Mouse (Mus musculus) spleen, postnatal 14 days (tissue): ENCODE results near the gene Spock1.
"Not testable (repeated sequence)": the region's sequence is repeated elsewhere in the genome, so short reads cannot be mapped to it uniquely, and the experiment has no call there.

Experiments
- DNase-seq, 2 experiments: peaks; one replicate each; pipeline ENCODE4 v3.0.0; 2021 to 2022; ENCODE audit warnings: low spot score in 2 of 2

Gene Spock1

GRCm38 (mm10) chr13:57595761-57596051, 312.4 kb downstream of the Spock1 start:
- no peak for DNase-seq

- DNase-seq: no peak
These were observed 312.9 kb downstream of the Spock1 start for GRCm38 (mm10) chr13:57595032-57595760.

- DNase-seq: not testable (repeated sequence)
These were observed 318.7 kb downstream of the Spock1 start for GRCm38 (mm10) chr13:57589338-57589914.

- DNase-seq: no peak
These were observed 319.4 kb downstream of the Spock1 start for GRCm38 (mm10) chr13:57588558-57589273.

GRCm38 (mm10) chr13:57585131-57585530, 323.0 kb downstream of the Spock1 start:
- no peak for DNase-seq

GRCm38 (mm10) chr13:57582314-57582976, 325.7 kb downstream of the Spock1 start:
- no peak for DNase-seq

GRCm38 (mm10) chr13:57577541-57578244, 330.4 kb downstream of the Spock1 start:
- no peak for DNase-seq

- DNase-seq: no peak
These were observed 334.6 kb downstream of the Spock1 start for GRCm38 (mm10) chr13:57573501-57573900.

- no peak for DNase-seq
These were observed 339.7 kb downstream of the Spock1 start for GRCm38 (mm10) chr13:57568404-57568803.

- no peak for DNase-seq
These were observed 352.9 kb downstream of the Spock1 start for GRCm38 (mm10) chr13:57555186-57555585.

GRCm38 (mm10) chr13:57549743-57550142, 358.4 kb downstream of the Spock1 start:
- DNase-seq: no peak

- DNase-seq: no peak
These were observed 371.1 kb downstream of the Spock1 start for GRCm38 (mm10) chr13:57536988-57537547.

GRCm38 (mm10) chr13:57534325-57534724, 373.8 kb downstream of the Spock1 start:
- no peak for DNase-seq

- DNase-seq: no peak
These were observed 382.2 kb downstream of the Spock1 start for GRCm38 (mm10) chr13:57525946-57526345.

GRCm38 (mm10) chr13:57524546-57524945, 383.6 kb downstream of the Spock1 start:
- no peak for DNase-seq

- no peak for DNase-seq
These were observed 384.8 kb downstream of the Spock1 start for GRCm38 (mm10) chr13:57523366-57523765.

- DNase-seq: no peak
These were observed 385.8 kb downstream of the Spock1 start for GRCm38 (mm10) chr13:57522319-57522718.

- DNase-seq: no peak
These were observed 387.0 kb downstream of the Spock1 start for GRCm38 (mm10) chr13:57521152-57521551.

- DNase-seq: no peak
These were observed 388.3 kb downstream of the Spock1 start for GRCm38 (mm10) chr13:57519790-57520189.

- no peak for DNase-seq
These were observed 392.4 kb downstream of the Spock1 start for GRCm38 (mm10) chr13:57515737-57516136.

- DNase-seq: no peak
These were observed 406.6 kb downstream of the Spock1 start for GRCm38 (mm10) chr13:57501552-57501951.

- DNase-seq: no peak
These were observed 411.4 kb downstream of the Spock1 start for GRCm38 (mm10) chr13:57496778-57497177.
